Mouse (Mus musculus) C2C12 (cell line): ENCODE measurements around the gene Hist1h2bp. TPM values are rescaled to one million over a fixed set of nuclear protein-coding genes. Genes with fewer than 3 reads are reported as not detected.
"Not testable (repeated sequence)": the region's sequence is repeated elsewhere in the genome, so short reads cannot be mapped to it uniquely, and the experiment has no call there.

Experiments
- H3K27me3 ChIP-seq: one replicate; pipeline ENCODE4 v1.6.1; 2011; ENCODE audit not compliant: control insufficient read depth, insufficient read depth, insufficient read length
- H3K36me3 ChIP-seq: one replicate; pipeline ENCODE4 v1.6.1; 2011; ENCODE audit not compliant: control insufficient read depth, insufficient read depth
- H3K4me3 ChIP-seq: one replicate; pipeline ENCODE4 v1.5.1; 2011; ENCODE audit warnings: mild to moderate bottlenecking, control low read depth; ENCODE audit not compliant: poor library complexity, insufficient read depth, severe bottlenecking
- H3K79me2 ChIP-seq: one replicate; pipeline ENCODE4 v1.6.1; 2011; ENCODE audit not compliant: control insufficient read depth, insufficient read depth
- H3K79me3 ChIP-seq: one replicate; pipeline ENCODE4 v1.6.1; 2011; ENCODE audit warnings: low read depth, control low read depth
- H3ac ChIP-seq: one replicate; pipeline ENCODE3; 2011; ENCODE audit warnings: low read depth; ENCODE audit not compliant: control insufficient read depth, insufficient read length
- CEBPB ChIP-seq: IDR thresholded peaks from one replicate; pipeline ENCODE4 v1.6.1; 2011; ENCODE audit warnings: low read depth, mild to moderate bottlenecking, control low read depth, moderate library complexity
- CTCF ChIP-seq: IDR thresholded peaks from one replicate; pipeline ENCODE4 v1.5.1; 2011; ENCODE audit not compliant: control insufficient read depth, insufficient read depth, insufficient read length
- FOSL1 ChIP-seq: IDR thresholded peaks from one replicate; pipeline ENCODE4 v1.8.0; 2011; ENCODE audit warnings: mild to moderate bottlenecking, low read length; ENCODE audit not compliant: poor library complexity, insufficient read depth, severe bottlenecking
- MAX ChIP-seq: IDR thresholded peaks from one replicate; pipeline ENCODE4 v1.6.1; 2011; ENCODE audit warnings: mild to moderate bottlenecking, control low read depth
- MYOD1 ChIP-seq: IDR thresholded peaks from one replicate; pipeline ENCODE4 v1.6.1; 2011; ENCODE audit warnings: low read depth; ENCODE audit not compliant: control insufficient read depth, insufficient read length
- USF1 ChIP-seq: IDR thresholded peaks from one replicate; pipeline ENCODE4 v1.6.1; 2011; ENCODE audit warnings: low read depth, mild to moderate bottlenecking, control low read depth, moderate library complexity
- polyA plus RNA-seq: library from polyadenylated mRNA; unstranded; fragments of >200 nt; fragmentation: generic; extraction: Trizol; gene quantifications from one replicate; pipeline ENCODE4 v1.2.1, GENCODE M21; 2012; ENCODE audit warnings: missing spikeins

Gene Hist1h2bp
- polyA plus RNA-seq, 1 experiment, result 2.6 TPM

- H3K79me3 ChIP-seq, result peaks cover 9% of the 10 kb centered on the region
- H3K4me3 ChIP-seq, result no peak overlapping the region
- H3ac ChIP-seq, result no peak overlapping the region
- peaks cover 3% of the 10 kb centered on the region for H3K36me3 ChIP-seq
- TF ChIP-seq MYOD1, result no peak
- TF ChIP-seq CEBPB, result peak; percentile 33
- H3K27me3 ChIP-seq, result no peaks in the 10 kb centered on the region
- H3K79me2 ChIP-seq, result peaks cover 28% of the 10 kb centered on the region
Observed at GRCm38 (mm10) chr13:21751827-21752226, 35.4 kb upstream of the Hist1h2bp start.

DNA sequence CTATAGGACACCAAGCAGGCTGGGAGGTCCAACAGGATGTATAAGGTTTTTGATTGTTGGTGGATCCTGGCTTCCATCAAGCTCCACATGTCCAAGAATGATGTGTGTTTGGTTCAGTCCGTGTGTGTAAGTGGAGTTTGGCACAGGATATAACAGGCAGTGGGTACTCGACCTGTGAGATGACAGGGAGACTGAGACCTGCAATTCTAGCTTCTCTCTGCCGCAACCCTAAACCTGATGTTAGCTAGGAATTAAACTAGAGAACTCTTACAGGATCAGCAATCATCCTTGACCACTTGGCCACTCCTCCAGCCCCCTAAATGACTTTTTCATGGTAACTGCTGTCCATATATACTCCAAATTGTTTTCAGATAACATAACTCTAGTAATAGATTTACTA, 34.9 kb upstream of the Hist1h2bp start:
- Histone ChIP-seq H3K36me3 (peaks cover 2% of the 10 kb centered on the region), H3K79me3 (peaks cover 9% of the 10 kb centered on the region), H3K27me3 (no peaks in the 10 kb centered on the region), H3K4me3 (no peak overlapping the region), H3ac (peak overlapping the region; percentile 8), H3K79me2 (peaks cover 23% of the 10 kb centered on the region)
- no peak for TF ChIP-seq MAX
- TF ChIP-seq FOSL1, result no peak

DNA sequence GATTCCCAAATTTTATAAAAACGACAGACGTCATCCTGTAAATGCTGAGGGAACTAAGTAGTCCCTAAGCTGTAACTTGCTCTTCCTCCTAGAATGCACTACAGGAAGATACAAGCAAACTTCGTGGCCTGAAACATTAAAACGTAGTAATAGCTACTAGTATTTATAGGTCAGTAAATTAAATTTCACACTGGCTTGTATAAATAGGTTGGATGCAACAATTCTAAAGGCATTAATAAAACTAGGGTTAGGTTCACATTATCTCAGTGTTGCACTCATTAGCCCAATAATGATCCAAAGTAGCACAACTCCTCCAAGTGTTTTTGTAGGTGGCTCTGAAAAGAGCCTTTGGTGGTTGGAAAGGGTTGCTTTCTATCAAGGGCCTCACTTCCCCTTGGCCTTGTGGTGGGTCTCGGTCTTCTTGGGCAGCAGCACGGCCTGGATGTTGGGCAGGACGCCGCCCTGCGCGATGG, 34.2 kb upstream of the Hist1h2bp start:
- no peak for TF ChIP-seq FOSL1
- TF ChIP-seq USF1, result peak; percentile 4
- no peak for TF ChIP-seq CTCF
- Histone ChIP-seq H3K36me3 (no peaks in the 10 kb centered on the region), H3K79me2 (peaks cover 19% of the 10 kb centered on the region), H3K27me3 (no peaks in the 10 kb centered on the region), H3ac (peak overlapping the region; percentile 61), H3K79me3 (peaks cover 8% of the 10 kb centered on the region), H3K4me3 (peak overlapping the region; percentile 16)

GRCm38 (mm10) chr13:21753524-21754285, 33.6 kb upstream of the Hist1h2bp start, which contains the start of the genes Hist1h2ak and Hist1h2bn:
TSS of gene Hist1h2ak (minus strand) at chr13:21753827.
TSS of gene Hist1h2bn (plus strand) at chr13:21754123.
- not testable (repeated sequence) for H3K36me3 ChIP-seq, H3K79me3 ChIP-seq, H3K27me3 ChIP-seq
- H3K4me3 ChIP-seq, result peak within 1 kb of the TSS; percentile 25
- H3ac ChIP-seq, result peak within 1 kb of the TSS; percentile 61
- peak; percentile 29 for TF ChIP-seq CEBPB
- H3K79me2 ChIP-seq, result peaks cover 13% of the 10 kb centered on the region

DNA sequence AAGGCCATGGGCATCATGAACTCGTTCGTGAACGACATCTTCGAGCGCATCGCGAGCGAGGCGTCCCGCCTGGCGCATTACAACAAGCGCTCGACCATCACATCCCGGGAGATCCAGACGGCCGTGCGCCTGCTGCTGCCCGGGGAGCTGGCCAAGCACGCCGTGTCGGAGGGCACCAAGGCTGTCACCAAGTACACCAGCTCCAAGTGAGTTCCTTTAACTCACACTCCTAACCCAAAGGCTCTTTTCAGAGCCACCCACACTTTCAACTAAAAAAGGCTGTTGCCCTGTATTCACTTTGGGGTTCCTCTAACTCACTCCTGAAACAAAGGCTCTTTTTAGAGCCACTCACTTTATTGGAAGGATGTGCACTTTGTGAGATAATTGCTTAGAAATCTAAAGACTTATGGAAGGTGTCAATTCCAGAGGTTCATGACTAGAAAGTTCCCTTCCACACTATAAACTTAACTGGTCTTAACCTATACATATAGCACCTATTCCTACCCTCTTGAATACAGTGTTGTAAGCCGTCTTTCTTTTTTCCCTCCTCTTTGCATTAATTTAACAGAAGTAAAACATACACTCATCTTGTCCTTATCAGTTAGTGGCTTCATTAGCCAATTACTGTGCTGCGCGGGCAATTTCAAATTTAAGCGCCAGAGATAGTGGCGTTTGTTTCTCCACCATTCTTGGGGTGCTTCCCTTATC, 32.8 kb upstream of the Hist1h2bp start:
- H3K4me3 ChIP-seq, result peak overlapping the region; percentile 25
- not testable (repeated sequence) for H3ac ChIP-seq, H3K36me3 ChIP-seq, H3K79me3 ChIP-seq, H3K27me3 ChIP-seq, H3K79me2 ChIP-seq

GRCm38 (mm10) chr13:21755707-21756106, 31.6 kb upstream of the Hist1h2bp start:
- no peaks in the 10 kb centered on the region for H3K79me3 ChIP-seq
- no peaks in the 10 kb centered on the region for H3K36me3 ChIP-seq
- TF ChIP-seq CEBPB, result no peak

More at GRCm38 (mm10) chr13:21755707-21756106, 31.6 kb upstream of the Hist1h2bp start:
- Histone ChIP-seq H3K27me3 (no peaks in the 10 kb centered on the region), H3ac (no peak overlapping the region), H3K79me2 (no peaks in the 10 kb centered on the region), H3K4me3 (no peak overlapping the region)
